Mouse (Mus musculus): ENCODE data around the gene Tomm40. TPM values are rescaled to one million over a fixed set of nuclear protein-coding genes. Genes with fewer than 3 reads are reported as not detected.

The Tomm40 gene
- polyA plus RNA-seq, 2 experiments: 101 to 124 TPM

GRCm38 (mm10) chr7:19722754-19723195, 7.5 kb upstream of the Tomm40 start:
- H3K36me3 ChIP-seq (ENCODE audit: control insufficient read depth, insufficient read depth, low read length): peaks cover 80% of the 10 kb centered on the region
- H3K4me3 ChIP-seq (replicated peaks; ENCODE audit: low read length): no peak overlapping the region
- ATAC-seq (ENCODE audit: low FRiP score, low read depth): no peak
- DNase-seq (ENCODE audit: low spot score): no peak
- 91% methylated on average over 6 of the region's 6 CpGs for WGBS
- no peak for TF ChIP-seq POLR2A (IDR thresholded peaks at IDR 0.05; ENCODE audit: borderline replicate concordance, extremely low read depth, insufficient read depth, insufficient read length)
- no peaks in the 10 kb centered on the region for H3K4me1 ChIP-seq (ENCODE audit: control insufficient read depth, insufficient read depth, low read length)
- H3K27me3 ChIP-seq (ENCODE audit: control insufficient read depth, insufficient read depth, low read length): no peaks in the 10 kb centered on the region
- H3K27ac ChIP-seq (replicated peaks; ENCODE audit: low read depth, low read length): no peak overlapping the region
- peaks cover 11% of the 10 kb centered on the region for H3K9me3 ChIP-seq (ENCODE audit: control insufficient read depth, low read length)
- no peak overlapping the region for H3K9ac ChIP-seq (ENCODE audit: low read depth, low read length, severe bottlenecking)
- no peak overlapping the region for H3K4me2 ChIP-seq (replicated peaks; ENCODE audit: low read depth, low read length, severe bottlenecking)

- TF ChIP-seq POLR2A (IDR thresholded peaks at IDR 0.05; ENCODE audit: borderline replicate concordance, extremely low read depth, insufficient read depth, insufficient read length): no peak
- Histone ChIP-seq H3K27ac (replicated peaks; ENCODE audit: low read depth, low read length) (no peak overlapping the region), H3K4me2 (replicated peaks; ENCODE audit: low read depth, low read length, severe bottlenecking) (no peak overlapping the region), H3K36me3 (ENCODE audit: control insufficient read depth, insufficient read depth, low read length) (peaks cover 50% of the 10 kb centered on the region), H3K27me3 (ENCODE audit: control insufficient read depth, insufficient read depth, low read length) (no peaks in the 10 kb centered on the region), H3K4me3 (replicated peaks; ENCODE audit: low read length) (no peak overlapping the region), H3K9me3 (ENCODE audit: control insufficient read depth, low read length) (peaks cover 11% of the 10 kb centered on the region), H3K9ac (ENCODE audit: low read depth, low read length, severe bottlenecking) (no peak overlapping the region), H3K4me1 (ENCODE audit: control insufficient read depth, insufficient read depth, low read length) (peaks cover 4% of the 10 kb centered on the region; the same call in 1 of the 2 replicates)
- DNase-seq (ENCODE audit: low spot score) (no peak), ATAC-seq (ENCODE audit: low FRiP score, low read depth) (no peak)
- WGBS: 87% methylated on average over 4 of the region's 4 CpGs
Observed at GRCm38 (mm10) chr7:19719200-19719599, 4.0 kb upstream of the Tomm40 start.

- ATAC-seq (ENCODE audit: low FRiP score, low read depth) (no peak), DNase-seq (ENCODE audit: low spot score) (no peak)
- Histone ChIP-seq H3K4me1 (ENCODE audit: control insufficient read depth, insufficient read depth, low read length) (peaks cover 5% of the 10 kb centered on the region; the same call in 1 of the 2 replicates), H3K36me3 (ENCODE audit: control insufficient read depth, insufficient read depth, low read length) (peaks cover 45% of the 10 kb centered on the region), H3K9ac (ENCODE audit: low read depth, low read length, severe bottlenecking) (no peak overlapping the region), H3K27me3 (ENCODE audit: control insufficient read depth, insufficient read depth, low read length) (no peaks in the 10 kb centered on the region), H3K9me3 (ENCODE audit: control insufficient read depth, low read length) (peaks cover 11% of the 10 kb centered on the region), H3K4me3 (replicated peaks; ENCODE audit: low read length) (no peak overlapping the region), H3K27ac (replicated peaks; ENCODE audit: low read depth, low read length) (no peak overlapping the region), H3K4me2 (replicated peaks; ENCODE audit: low read depth, low read length, severe bottlenecking) (no peak overlapping the region)
- TF ChIP-seq POLR2A (IDR thresholded peaks at IDR 0.05; ENCODE audit: borderline replicate concordance, extremely low read depth, insufficient read depth, insufficient read length): no peak
- WGBS: 91% methylated on average over 5 of the region's 5 CpGs
Observed at GRCm38 (mm10) chr7:19718297-19718952, 3.2 kb upstream of the Tomm40 start.

GRCm38 (mm10) chr7:19717346-19717745, 2.1 kb upstream of the Tomm40 start:
- H3K27ac ChIP-seq (replicated peaks; ENCODE audit: low read depth, low read length): no peak overlapping the region
- H3K4me2 ChIP-seq (replicated peaks; ENCODE audit: low read depth, low read length, severe bottlenecking): no peak overlapping the region
- WGBS: 87% methylated on average over 4 of the region's 4 CpGs
- DNase-seq (ENCODE audit: low spot score) (no peak), ATAC-seq (ENCODE audit: low FRiP score, low read depth) (no peak)
- peaks cover 11% of the 10 kb centered on the region for H3K9me3 ChIP-seq (ENCODE audit: control insufficient read depth, low read length)
- H3K27me3 ChIP-seq (ENCODE audit: control insufficient read depth, insufficient read depth, low read length): no peaks in the 10 kb centered on the region
- H3K9ac ChIP-seq (ENCODE audit: low read depth, low read length, severe bottlenecking): no peak overlapping the region
- TF ChIP-seq POLR2A (IDR thresholded peaks at IDR 0.05; ENCODE audit: borderline replicate concordance, extremely low read depth, insufficient read depth, insufficient read length): no peak
- no peak overlapping the region for H3K4me3 ChIP-seq (replicated peaks; ENCODE audit: low read length)
- H3K4me1 ChIP-seq (ENCODE audit: control insufficient read depth, insufficient read depth, low read length): peaks cover 5% of the 10 kb centered on the region; the same call in 1 of the 2 replicates
- H3K36me3 ChIP-seq (ENCODE audit: control insufficient read depth, insufficient read depth, low read length): peaks cover 47% of the 10 kb centered on the region

GRCm38 (mm10) chr7:19716822-19717221, 1.6 kb upstream of the Tomm40 start:
- no peak for TF ChIP-seq POLR2A (IDR thresholded peaks at IDR 0.05; ENCODE audit: borderline replicate concordance, extremely low read depth, insufficient read depth, insufficient read length)
- Histone ChIP-seq H3K4me1 (ENCODE audit: control insufficient read depth, insufficient read depth, low read length) (peaks cover 5% of the 10 kb centered on the region; the same call in 1 of the 2 replicates), H3K36me3 (ENCODE audit: control insufficient read depth, insufficient read depth, low read length) (peaks cover 51% of the 10 kb centered on the region), H3K27ac (replicated peaks; ENCODE audit: low read depth, low read length) (0 out of 2 replicates have a peak overlapping the region, but pooled peaks have one; percentile 59), H3K9ac (ENCODE audit: low read depth, low read length, severe bottlenecking) (no peak overlapping the region), H3K27me3 (ENCODE audit: control insufficient read depth, insufficient read depth, low read length) (no peaks in the 10 kb centered on the region), H3K9me3 (ENCODE audit: control insufficient read depth, low read length) (peaks cover 11% of the 10 kb centered on the region), H3K4me3 (replicated peaks; ENCODE audit: low read length) (no peak overlapping the region), H3K4me2 (replicated peaks; ENCODE audit: low read depth, low read length, severe bottlenecking) (peak overlapping the region; percentile 55; the same call in 1 of the 2 replicates)
- DNase-seq (ENCODE audit: low spot score) (no peak), ATAC-seq (ENCODE audit: low FRiP score, low read depth) (no peak)
- WGBS: 87% methylated on average over 2 of the region's 2 CpGs
